Comparison of ENCODE assay signal across 25 mouse cellular contexts in the genomic region with DNA sequence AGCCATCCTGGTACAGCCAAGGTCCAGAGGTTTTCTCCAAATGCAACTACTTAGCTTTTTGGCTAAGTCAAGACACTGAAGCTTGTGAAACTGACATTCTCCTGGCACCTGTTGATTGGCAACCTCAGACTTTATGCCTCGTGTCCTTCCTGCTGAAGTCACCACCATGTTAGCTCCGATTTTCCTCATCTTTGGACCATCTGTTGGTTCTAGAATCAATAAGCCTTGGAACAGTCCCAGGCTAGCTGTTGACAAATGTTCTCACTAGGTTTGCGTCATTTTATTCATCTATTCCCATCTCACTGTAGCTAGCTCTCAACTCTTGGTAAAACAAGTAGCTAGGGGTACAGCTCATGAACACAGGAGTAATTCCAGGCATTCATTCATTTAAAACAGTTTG. TPM values are rescaled to one million over a fixed set of nuclear protein-coding genes. Genes with fewer than 3 reads are reported as not detected.
DNase-seq lines count a peak whose midpoint lies in the region; ATAC-seq lines count a peak whose summit lies in the region.
"Had no signal": no experiment of that assay in that cellular context is flagged by ENCODE, and none has a peak within 500 bp of the region (broad histone marks: within the 10 kb centered on the region; RNA-seq: fewer than 3 reads in every experiment).

No protein-coding gene starts in this region.

- no peaks in the 10 kb centered on the region for H3K36me3 ChIP-seq in midbrain, embryonic 11.5 days (ENCODE audit: control insufficient read depth, insufficient read depth, low read length)
- H3K36me3 ChIP-seq in midbrain, embryonic 10.5 days: no peaks in the 10 kb centered on the region
- H3K36me3 ChIP-seq in hindbrain, embryonic 12.5 days: no peaks in the 10 kb centered on the region
- H3K36me3 ChIP-seq: forebrain, embryonic 10.5 days; heart, embryonic 10.5 days; heart, embryonic 13.5 days; hindbrain, embryonic 15.5 days had no signal

- DNase-seq in layer of hippocampus, adult 18-20 months (ENCODE audit: low spot score in 2 of 2): peak; percentile 51 to 83
- no peak for DNase-seq in layer of hippocampus, postnatal 10 days (ENCODE audit: low spot score in 2 of 2)
- peak; percentile 33 for DNase-seq in midbrain, embryonic 11.5 days (ENCODE audit: low spot score, missing footprints)
- DNase-seq in midbrain, embryonic 10.5 days (ENCODE audit: low spot score): no peak
- peak; percentile 39 for DNase-seq in layer of hippocampus, adult 9-10 months (ENCODE audit: low spot score)
- no peak for DNase-seq in spleen, postnatal 36 days (ENCODE audit: low spot score in 2 of 2)
- DNase-seq: adrenal gland, adult 2 months; adrenal gland, postnatal 14 days; cerebellum, adult 18-20 months; cerebellum, adult 9-10 months; cerebellum, postnatal 14 days; gastrocnemius, postnatal 10 days; gastrocnemius, postnatal 36 days; heart, adult 2 months; heart, postnatal 14 days; heart, postnatal 4 days had no signal

- no peaks in the 10 kb centered on the region for H3K27me3 ChIP-seq in midbrain, embryonic 11.5 days (ENCODE audit: control insufficient read depth, insufficient read depth, low read length)
- H3K27me3 ChIP-seq in midbrain, embryonic 10.5 days (ENCODE audit: low read depth, poor library complexity, severe bottlenecking): no peaks in the 10 kb centered on the region
- H3K27me3 ChIP-seq in hindbrain, embryonic 12.5 days: no peaks in the 10 kb centered on the region
- H3K27me3 ChIP-seq: forebrain, embryonic 13.5 days; heart, embryonic 13.5 days; hindbrain, embryonic 15.5 days had no signal

- no peaks in the 10 kb centered on the region for H3K4me1 ChIP-seq in midbrain, embryonic 11.5 days (ENCODE audit: control insufficient read depth, insufficient read depth, low read length)
- H3K4me1 ChIP-seq in midbrain, embryonic 10.5 days: no peaks in the 10 kb centered on the region
- H3K4me1 ChIP-seq in hindbrain, embryonic 12.5 days: no peaks in the 10 kb centered on the region
- H3K4me1 ChIP-seq: forebrain, embryonic 10.5 days; forebrain, embryonic 13.5 days; heart, embryonic 10.5 days; heart, embryonic 13.5 days; hindbrain, embryonic 15.5 days had no signal

- H3K9ac ChIP-seq in midbrain, embryonic 11.5 days (ENCODE audit: low read length): no peak overlapping the region
- H3K9ac ChIP-seq in hindbrain, embryonic 12.5 days: no peak overlapping the region
- H3K9ac ChIP-seq: forebrain, embryonic 13.5 days; heart, embryonic 13.5 days; hindbrain, embryonic 15.5 days had no signal

- 84% methylated on average over 3 of the region's 3 CpGs for WGBS in midbrain, embryonic 11.5 days
- 92% methylated on average over 3 of the region's 3 CpGs for WGBS in midbrain, embryonic 10.5 days
- WGBS in hindbrain, embryonic 12.5 days: 91% methylated on average over 3 of the region's 3 CpGs

- no peaks in the 10 kb centered on the region for H3K9me3 ChIP-seq in midbrain, embryonic 11.5 days (ENCODE audit: control insufficient read depth, low read length)
- H3K9me3 ChIP-seq in midbrain, embryonic 10.5 days (replicated peaks): no peaks in the 10 kb centered on the region
- H3K9me3 ChIP-seq in hindbrain, embryonic 12.5 days (replicated peaks): no peaks in the 10 kb centered on the region
- H3K9me3 ChIP-seq: forebrain, embryonic 10.5 days; forebrain, embryonic 13.5 days; heart, embryonic 10.5 days; heart, embryonic 13.5 days; hindbrain, embryonic 15.5 days had no signal

- H3K27ac ChIP-seq in midbrain, embryonic 11.5 days (ENCODE audit: low read depth, low read length): no peak overlapping the region
- no peak overlapping the region for H3K27ac ChIP-seq in midbrain, embryonic 10.5 days (replicated peaks)
- H3K27ac ChIP-seq in hindbrain, embryonic 12.5 days: no peak overlapping the region
- H3K27ac ChIP-seq: forebrain, embryonic 10.5 days; forebrain, embryonic 13.5 days; heart, adult 2 months; heart, embryonic 10.5 days; heart, embryonic 13.5 days; hindbrain, embryonic 15.5 days had no signal

- no peak for ATAC-seq in midbrain, embryonic 11.5 days (ENCODE audit: low FRiP score)
- ATAC-seq in hindbrain, embryonic 12.5 days (ENCODE audit: low FRiP score): no peak
- ATAC-seq: CD4-positive, CD25-positive, alpha-beta regulatory T cell, adult 4 months; forebrain, embryonic 13.5 days had no signal

- no peak overlapping the region for H3K4me3 ChIP-seq in midbrain, embryonic 11.5 days (ENCODE audit: low read depth, low read length)
- no peak overlapping the region for H3K4me3 ChIP-seq in midbrain, embryonic 10.5 days
- no peak overlapping the region for H3K4me3 ChIP-seq in hindbrain, embryonic 12.5 days
- H3K4me3 ChIP-seq: forebrain, embryonic 10.5 days; forebrain, embryonic 13.5 days; heart, adult 2 months; heart, embryonic 10.5 days; heart, embryonic 13.5 days; hindbrain, embryonic 15.5 days had no signal

- H3K4me2 ChIP-seq in midbrain, embryonic 11.5 days: no peak overlapping the region
- H3K4me2 ChIP-seq in hindbrain, embryonic 12.5 days (replicated peaks): no peak overlapping the region
- H3K4me2 ChIP-seq: forebrain, embryonic 13.5 days; heart, embryonic 13.5 days; hindbrain, embryonic 15.5 days had no signal

RNA-seq across cellular contexts. Expression of gene Gria1, which starts 51.3 kb away (rescaled TPM):
- total RNA-seq in layer of hippocampus, adult 18-20 months (2021): 100 to 1,000 TPM; 712 to 732 TPM
- total RNA-seq in layer of hippocampus, postnatal 10 days (2021): 100 to 1,000 TPM; 456 to 489 TPM
- polyA plus RNA-seq in midbrain, embryonic 11.5 days (2014; fragmentation: Nextera tagmentation; extraction: Ambion mirVana): 1.8 and 3.1 TPM in 2 replicates
- polyA plus RNA-seq in midbrain, embryonic 10.5 days (2016; fragmentation: Nextera tagmentation; extraction: Ambion mirVana): 0.57 and 2.3 TPM in 2 replicates
- 7.1 and 13.9 TPM in 2 replicates for polyA plus RNA-seq in hindbrain, embryonic 12.5 days (2016; fragmentation: Nextera tagmentation; extraction: Ambion mirVana)
- total RNA-seq: granulocyte monocyte progenitor cell, adult 5-6 weeks; MEL had no signal
- polyA plus RNA-seq: CD4-positive, CD25-positive, alpha-beta regulatory T cell, adult 4 months had no signal

Comparison
In these comparisons a context has a peak if more than half of its experiments do, and no peak if none do; other contexts are left out.
1. DNase-seq: peak in layer of hippocampus, adult 18-20 months (2 of 2), midbrain, embryonic 11.5 days (single experiment) and layer of hippocampus, adult 9-10 months (single experiment); none in layer of hippocampus, postnatal 10 days (0 of 2), midbrain, embryonic 10.5 days (single experiment) and spleen, postnatal 36 days (0 of 2).